Mouse (Mus musculus): ENCODE results near the gene Xrcc4. TPM values are rescaled to one million over a fixed set of nuclear protein-coding genes. Genes with fewer than 3 reads are reported as not detected.
A peak's percentile ranks its signal among the peaks of the same experiment; 100 is the strongest.

Gene Xrcc4
- polyA plus RNA-seq, 1 experiment from 2014 or later, result 16.3 TPM

- ATAC-seq, result no peak
- no peak overlapping the region for H3K4me3 ChIP-seq (ENCODE audit: low read depth, low read length)
- H3K4me1 ChIP-seq (ENCODE audit: control insufficient read depth, insufficient read depth, low read length), result no peaks in the 10 kb centered on the region
- WGBS, result 78% methylated on average over 6 of the region's 6 CpGs
- H3K4me2 ChIP-seq (ENCODE audit: low read length), result no peak overlapping the region
- H3K27me3 ChIP-seq (ENCODE audit: control insufficient read depth, insufficient read depth, low read depth, low read length), result no peaks in the 10 kb centered on the region
- no peak overlapping the region for H3K27ac ChIP-seq (ENCODE audit: low read length)
- no peak overlapping the region for H3K9ac ChIP-seq (ENCODE audit: low read depth, low read length)
- H3K9me3 ChIP-seq (replicated peaks; ENCODE audit: control insufficient read depth, low read length, poor library complexity, severe bottlenecking), result no peaks in the 10 kb centered on the region
- H3K36me3 ChIP-seq (ENCODE audit: control insufficient read depth, insufficient read depth, low read length), result no peaks in the 10 kb centered on the region
Measured at GRCm38 (mm10) chr13:90051735-90052134, 37.7 kb downstream of the Xrcc4 start.

- 7% methylated on average over 2 of the region's 2 CpGs for WGBS
- Histone ChIP-seq H3K27ac (ENCODE audit: low read length) (no peak overlapping the region), H3K36me3 (ENCODE audit: control insufficient read depth, insufficient read depth, low read length) (no peaks in the 10 kb centered on the region), H3K27me3 (ENCODE audit: control insufficient read depth, insufficient read depth, low read depth, low read length) (no peaks in the 10 kb centered on the region), H3K9ac (ENCODE audit: low read depth, low read length) (no peak overlapping the region), H3K4me3 (ENCODE audit: low read depth, low read length) (no peak overlapping the region), H3K4me2 (ENCODE audit: low read length) (no peak overlapping the region), H3K9me3 (replicated peaks; ENCODE audit: control insufficient read depth, low read length, poor library complexity, severe bottlenecking) (no peaks in the 10 kb centered on the region), H3K4me1 (ENCODE audit: control insufficient read depth, insufficient read depth, low read length) (no peaks in the 10 kb centered on the region)
- ATAC-seq, result no peak
Measured at GRCm38 (mm10) chr13:90039613-90040012, 49.8 kb downstream of the Xrcc4 start.

DNA sequence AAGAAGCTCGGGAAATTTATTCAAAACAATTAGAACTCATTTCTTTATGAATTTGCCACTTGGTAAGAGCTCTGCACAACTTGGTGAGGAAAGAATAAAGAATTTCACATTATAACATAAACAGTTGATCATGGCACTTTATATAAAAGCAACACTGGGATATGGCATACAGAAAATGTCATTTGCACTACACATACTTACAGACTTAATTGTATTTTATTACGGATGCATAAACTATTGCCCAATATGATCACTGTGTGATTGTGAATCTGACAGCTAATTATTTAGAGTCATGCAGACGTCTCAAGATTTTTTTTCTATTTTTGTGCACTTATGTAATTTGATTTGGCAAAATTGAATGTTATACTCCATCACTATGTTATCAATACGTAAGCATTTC, 56.4 kb downstream of the Xrcc4 start:
- ATAC-seq, result no peak
- Histone ChIP-seq H3K9ac (ENCODE audit: low read depth, low read length) (no peak overlapping the region), H3K9me3 (replicated peaks; ENCODE audit: control insufficient read depth, low read length, poor library complexity, severe bottlenecking) (no peaks in the 10 kb centered on the region)

GRCm38 (mm10) chr13:90032523-90032922, 56.9 kb downstream of the Xrcc4 start:
- no peak for ATAC-seq
- no peaks in the 10 kb centered on the region for H3K27me3 ChIP-seq (ENCODE audit: control insufficient read depth, insufficient read depth, low read depth, low read length)
- WGBS, result 12% methylated on average over 2 of the region's 2 CpGs
- no peak overlapping the region for H3K9ac ChIP-seq (ENCODE audit: low read depth, low read length)
- H3K4me1 ChIP-seq (ENCODE audit: control insufficient read depth, insufficient read depth, low read length), result peaks cover 3% of the 10 kb centered on the region; the same call in 1 of the 2 replicates
- H3K4me3 ChIP-seq (ENCODE audit: low read depth, low read length), result no peak overlapping the region
- no peaks in the 10 kb centered on the region for H3K9me3 ChIP-seq (replicated peaks; ENCODE audit: control insufficient read depth, low read length, poor library complexity, severe bottlenecking)
- no peaks in the 10 kb centered on the region for H3K36me3 ChIP-seq (ENCODE audit: control insufficient read depth, insufficient read depth, low read length)
- H3K4me2 ChIP-seq (ENCODE audit: low read length), result no peak overlapping the region
- peak overlapping the region; percentile 17; the same call in 1 of the 2 replicates for H3K27ac ChIP-seq (ENCODE audit: low read length)

More for the DNA sequence above, 56.4 kb downstream of the Xrcc4 start:
- WGBS, result 60% methylated on average over 4 of the region's 4 CpGs
- Histone ChIP-seq H3K27ac (ENCODE audit: low read length) (no peak overlapping the region; the same call in 1 of the 2 replicates), H3K4me3 (ENCODE audit: low read depth, low read length) (no peak overlapping the region), H3K4me2 (ENCODE audit: low read length) (no peak overlapping the region), H3K4me1 (ENCODE audit: control insufficient read depth, insufficient read depth, low read length) (peaks cover 3% of the 10 kb centered on the region; the same call in 1 of the 2 replicates), H3K27me3 (ENCODE audit: control insufficient read depth, insufficient read depth, low read depth, low read length) (no peaks in the 10 kb centered on the region), H3K36me3 (ENCODE audit: control insufficient read depth, insufficient read depth, low read length) (no peaks in the 10 kb centered on the region)

GRCm38 (mm10) chr13:90030911-90031310, 58.5 kb downstream of the Xrcc4 start:
- Histone ChIP-seq H3K27me3 (ENCODE audit: control insufficient read depth, insufficient read depth, low read depth, low read length) (no peaks in the 10 kb centered on the region), H3K9ac (ENCODE audit: low read depth, low read length) (no peak overlapping the region), H3K4me1 (ENCODE audit: control insufficient read depth, insufficient read depth, low read length) (peaks cover 3% of the 10 kb centered on the region; the same call in 1 of the 2 replicates), H3K4me2 (ENCODE audit: low read length) (no peak overlapping the region), H3K27ac (ENCODE audit: low read length) (no peak overlapping the region), H3K36me3 (ENCODE audit: control insufficient read depth, insufficient read depth, low read length) (no peaks in the 10 kb centered on the region), H3K9me3 (replicated peaks; ENCODE audit: control insufficient read depth, low read length, poor library complexity, severe bottlenecking) (no peaks in the 10 kb centered on the region), H3K4me3 (ENCODE audit: low read depth, low read length) (no peak overlapping the region)
- WGBS, result 89% methylated on average over 3 of the region's 3 CpGs
- no peak for ATAC-seq

DNA sequence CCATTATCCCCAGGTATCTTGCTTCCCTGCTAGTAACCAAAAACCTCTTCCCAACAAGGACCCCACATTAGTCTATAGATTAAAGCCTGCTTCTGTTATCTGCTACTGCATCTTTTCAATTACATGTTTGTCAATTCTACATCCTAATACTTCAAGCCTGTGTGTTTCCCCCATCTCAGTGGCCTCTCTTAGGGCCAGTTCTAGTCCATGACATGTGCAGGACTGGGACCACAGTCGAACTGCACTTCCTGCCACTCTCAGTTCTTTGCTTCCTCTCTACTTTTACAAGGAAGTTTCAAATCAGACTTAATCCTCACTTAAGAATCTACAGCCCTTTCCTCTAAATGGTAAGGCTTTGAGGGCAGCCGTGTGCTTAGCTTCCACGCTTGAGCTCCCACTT, 76.8 kb downstream of the Xrcc4 start:
- no peak for ATAC-seq
- no peak overlapping the region for H3K27ac ChIP-seq (ENCODE audit: low read length)
- H3K9me3 ChIP-seq (replicated peaks; ENCODE audit: control insufficient read depth, low read length, poor library complexity, severe bottlenecking), result 0 out of 2 replicates have a peak, but pooled peaks cover 3% of the 10 kb centered on the region
- H3K4me3 ChIP-seq (ENCODE audit: low read depth, low read length), result no peak overlapping the region
- H3K36me3 ChIP-seq (ENCODE audit: control insufficient read depth, insufficient read depth, low read length), result no peaks in the 10 kb centered on the region
- H3K9ac ChIP-seq (ENCODE audit: low read depth, low read length), result no peak overlapping the region
- H3K27me3 ChIP-seq (ENCODE audit: control insufficient read depth, insufficient read depth, low read depth, low read length), result no peaks in the 10 kb centered on the region
- no peak overlapping the region for H3K4me2 ChIP-seq (ENCODE audit: low read length)
- 20% methylated on average over 3 of the region's 3 CpGs for WGBS
- H3K4me1 ChIP-seq (ENCODE audit: control insufficient read depth, insufficient read depth, low read length), result no peaks in the 10 kb centered on the region

- no peak overlapping the region for H3K4me2 ChIP-seq (ENCODE audit: low read length)
- H3K27me3 ChIP-seq (ENCODE audit: control insufficient read depth, insufficient read depth, low read depth, low read length), result no peaks in the 10 kb centered on the region
- H3K36me3 ChIP-seq (ENCODE audit: control insufficient read depth, insufficient read depth, low read length), result no peaks in the 10 kb centered on the region
- H3K9ac ChIP-seq (ENCODE audit: low read depth, low read length), result no peak overlapping the region
- no peak overlapping the region for H3K27ac ChIP-seq (ENCODE audit: low read length)
- WGBS, result 60% methylated on average over 8 of the region's 8 CpGs
- no peaks in the 10 kb centered on the region for H3K4me1 ChIP-seq (ENCODE audit: control insufficient read depth, insufficient read depth, low read length)
- H3K4me3 ChIP-seq (ENCODE audit: low read depth, low read length), result no peak overlapping the region
- H3K9me3 ChIP-seq (replicated peaks; ENCODE audit: control insufficient read depth, low read length, poor library complexity, severe bottlenecking), result 0 out of 2 replicates have a peak, but pooled peaks cover 3% of the 10 kb centered on the region
- ATAC-seq, result no peak
Measured at GRCm38 (mm10) chr13:90012198-90012597, 77.2 kb downstream of the Xrcc4 start.

- WGBS, result 84% methylated on average over 8 of the region's 8 CpGs
- H3K9ac ChIP-seq (ENCODE audit: low read depth, low read length), result no peak overlapping the region
- H3K4me1 ChIP-seq (ENCODE audit: control insufficient read depth, insufficient read depth, low read length), result no peaks in the 10 kb centered on the region
- no peaks in the 10 kb centered on the region for H3K36me3 ChIP-seq (ENCODE audit: control insufficient read depth, insufficient read depth, low read length)
- H3K27me3 ChIP-seq (ENCODE audit: control insufficient read depth, insufficient read depth, low read depth, low read length), result no peaks in the 10 kb centered on the region
- no peak for ATAC-seq
- H3K9me3 ChIP-seq (replicated peaks; ENCODE audit: control insufficient read depth, low read length, poor library complexity, severe bottlenecking), result 0 out of 2 replicates have a peak, but pooled peaks cover 3% of the 10 kb centered on the region
- no peak overlapping the region for H3K27ac ChIP-seq (ENCODE audit: low read length)
- H3K4me3 ChIP-seq (ENCODE audit: low read depth, low read length), result no peak overlapping the region
- no peak overlapping the region for H3K4me2 ChIP-seq (ENCODE audit: low read length)
Measured at GRCm38 (mm10) chr13:90011129-90011528, 78.3 kb downstream of the Xrcc4 start.

- Histone ChIP-seq H3K27me3 (ENCODE audit: control insufficient read depth, insufficient read depth, low read depth, low read length) (no peaks in the 10 kb centered on the region), H3K9ac (ENCODE audit: low read depth, low read length) (no peak overlapping the region), H3K4me2 (ENCODE audit: low read length) (no peak overlapping the region), H3K27ac (ENCODE audit: low read length) (no peak overlapping the region), H3K9me3 (replicated peaks; ENCODE audit: control insufficient read depth, low read length, poor library complexity, severe bottlenecking) (no peaks in the 10 kb centered on the region), H3K36me3 (ENCODE audit: control insufficient read depth, insufficient read depth, low read length) (no peaks in the 10 kb centered on the region), H3K4me1 (ENCODE audit: control insufficient read depth, insufficient read depth, low read length) (no peaks in the 10 kb centered on the region), H3K4me3 (ENCODE audit: low read depth, low read length) (no peak overlapping the region)
- ATAC-seq, result no peak
Measured at GRCm38 (mm10) chr13:90009786-90010185, 79.6 kb downstream of the Xrcc4 start.

Measured in midbrain, embryonic 16.5 days (tissue).